Mouse (Mus musculus) liver, embryonic 14.5 days (tissue): ENCODE measurements around the gene Ptprt. TPM values are rescaled to one million over a fixed set of nuclear protein-coding genes. Genes with fewer than 3 reads are reported as not detected.

Source experiments
- ATAC-seq: fragments of 200-750 bp; cut with Nextera tagmentation; 2 replicates; pipeline ENCODE4 v1.8.0; 2017; ENCODE audit warnings: moderate number of reproducible peaks, mild to moderate bottlenecking, moderate library complexity; ENCODE audit not compliant: insufficient read depth
- DNase-seq, 3 experiments: peaks; one replicate each; pipeline ENCODE4 v3.0.0-alpha.2; 2012 to 2013; ENCODE audit warnings: low read depth in 3 of 3, low spot score in 3 of 3
- H3K27ac ChIP-seq: fragments of 300-500 bp; sonication (generic); 2 replicates; pipeline ENCODE4 v1.5.1; 2014; ENCODE audit warnings: moderate library complexity, mild to moderate bottlenecking, control low read depth, inconsistent platforms
- H3K27me3 ChIP-seq: fragments of 300-500 bp; sonication (generic); 2 replicates; pipeline ENCODE4 v1.6.1; 2014; ENCODE audit warnings: mild to moderate bottlenecking, low read length, moderate library complexity; ENCODE audit not compliant: control insufficient read depth, insufficient read depth
- H3K36me3 ChIP-seq: fragments of 300-500 bp; sonication (generic); replicated peaks from 2 replicates; pipeline ENCODE4 v1.6.1; 2014; ENCODE audit warnings: low read depth; ENCODE audit not compliant: control insufficient read depth, insufficient read depth
- H3K4me1 ChIP-seq, 2 experiments: fragments of 200-500 bp in 1 of 2; fragments of 300-500 bp in 1 of 2; sonication (generic) in 1 of 2; replicated peaks; 2 replicates each; pipeline ENCODE4 v1.6.1; 2012 to 2014; ENCODE audit warnings: antibody characterized with exemption in 1 of 2, inconsistent platforms in 1 of 2, low read length in 1 of 2; ENCODE audit not compliant: control insufficient read depth in 2 of 2, insufficient read depth in 2 of 2
- H3K4me2 ChIP-seq: fragments of 300-500 bp; sonication (generic); 2 replicates; pipeline ENCODE4 v1.6.1; 2014; ENCODE audit warnings: low read depth, mild to moderate bottlenecking, control low read depth, moderate library complexity
- H3K4me3 ChIP-seq, 2 experiments: fragments of 200-500 bp in 1 of 2; fragments of 300-500 bp in 1 of 2; sonication (generic) in 1 of 2; 2 replicates each; pipeline ENCODE4 v1.5.1; 2012 to 2014; ENCODE audit warnings: low read depth in 2 of 2, low read length in 2 of 2, mild to moderate bottlenecking in 2 of 2, control low read depth in 1 of 2, inconsistent platforms in 1 of 2, moderate library complexity in 1 of 2; ENCODE audit not compliant: insufficient read depth in 1 of 2
- H3K9ac ChIP-seq: fragments of 300-500 bp; sonication (generic); replicated peaks from 2 replicates; pipeline ENCODE4 v1.6.1; 2014; ENCODE audit warnings: mild to moderate bottlenecking, control low read depth, moderate library complexity
- H3K9me3 ChIP-seq: fragments of 300-500 bp; sonication (generic); 2 replicates; pipeline ENCODE4 v1.6.1; 2016; ENCODE audit warnings: low read length, mixed read lengths; ENCODE audit not compliant: control insufficient read depth
- CTCF ChIP-seq: IDR thresholded peaks from 2 replicates; pipeline ENCODE4 v1.5.1; 2016; ENCODE audit warnings: antibody characterized with exemption, low read depth, control low read depth
- EP300 ChIP-seq: IDR thresholded peaks from 2 replicates; pipeline ENCODE4 v1.6.1; 2016; ENCODE audit warnings: antibody characterized with exemption, low read depth
- WGBS: fragments of 180-500 bp; shearing (Covaris S2); extraction: QIAGEN DNeasy Blood & Tissue Kit; methylation state at CpG from one replicate; pipeline ENCODE4 v1.1.7; 2014; ENCODE audit not compliant: insufficient replicate concordance; 5-methylcytosine and 5-hydroxymethylcytosine counted together
- polyA plus RNA-seq, 2 experiments: library from polyadenylated mRNA; depleted of rRNA in 1 of 2; stranded (reverse) in 1 of 2; unstranded in 1 of 2; fragments of >200 nt; fragmentation: Nextera tagmentation in 1 of 2; extraction: Ambion mirVana in 1 of 2; gene quantifications; 2 replicates each; pipeline versions ENCODE4 v1.2.1 to v1.2.3; 2012 to 2014

The Ptprt gene
- polyA plus RNA-seq, 2 experiments, result 0.07 TPM; not detected in 1

GRCm38 (mm10) chr2:162217896-162218295 is 443.1 kb downstream of the Ptprt start:
- H3K4me1 ChIP-seq, result no peaks in the 10 kb centered on the region
- H3K36me3 ChIP-seq, result no peaks in the 10 kb centered on the region
- WGBS, result 62% methylated on average over 5 of the region's 5 CpGs
- TF ChIP-seq EP300, result no peak
- H3K4me2 ChIP-seq, result no peak overlapping the region
- no peak overlapping the region for H3K27ac ChIP-seq
- no peaks in the 10 kb centered on the region for H3K9me3 ChIP-seq
- DNase-seq, result no peak
- no peak overlapping the region for H3K9ac ChIP-seq
- no peaks in the 10 kb centered on the region for H3K27me3 ChIP-seq
- no peak for ATAC-seq
- H3K4me3 ChIP-seq, result no peak overlapping the region

GRCm38 (mm10) chr2:162212397-162212796 is 448.6 kb downstream of the Ptprt start:
- no peak overlapping the region for H3K4me2 ChIP-seq
- H3K4me1 ChIP-seq, result no peaks in the 10 kb centered on the region
- no peak overlapping the region for H3K27ac ChIP-seq
- no peak overlapping the region for H3K4me3 ChIP-seq
- TF ChIP-seq CTCF (no peak), EP300 (no peak)
- WGBS, result 17% methylated on average over 2 of the region's 2 CpGs
- no peak overlapping the region for H3K9ac ChIP-seq
- ATAC-seq, result no peak
- no peaks in the 10 kb centered on the region for H3K9me3 ChIP-seq
- DNase-seq, result no peak
- H3K36me3 ChIP-seq, result no peaks in the 10 kb centered on the region
- no peaks in the 10 kb centered on the region for H3K27me3 ChIP-seq

GRCm38 (mm10) chr2:162210564-162210963 is 450.4 kb downstream of the Ptprt start:
- Histone ChIP-seq H3K9ac (no peak overlapping the region), H3K9me3 (no peaks in the 10 kb centered on the region), H3K27ac (no peak overlapping the region), H3K4me2 (no peak overlapping the region), H3K36me3 (no peaks in the 10 kb centered on the region), H3K4me3 (no peak overlapping the region), H3K27me3 (no peaks in the 10 kb centered on the region), H3K4me1 (no peaks in the 10 kb centered on the region)
- ATAC-seq (no peak), DNase-seq (no peak)
- 77% methylated on average over 6 of the region's 6 CpGs for WGBS
- TF ChIP-seq CTCF (no peak), EP300 (no peak)

GRCm38 (mm10) chr2:162197316-162197715 is 463.6 kb downstream of the Ptprt start:
- Histone ChIP-seq H3K4me1 (no peaks in the 10 kb centered on the region), H3K36me3 (no peaks in the 10 kb centered on the region), H3K4me3 (no peak overlapping the region), H3K4me2 (no peak overlapping the region), H3K27me3 (no peaks in the 10 kb centered on the region), H3K27ac (no peak overlapping the region), H3K9me3 (no peaks in the 10 kb centered on the region), H3K9ac (no peak overlapping the region)
- WGBS, result 61% methylated on average over 5 of the region's 5 CpGs
- no peak for ATAC-seq
- TF ChIP-seq CTCF, result no peak
- TF ChIP-seq EP300, result no peak
- DNase-seq, result no peak

GRCm38 (mm10) chr2:162182621-162183475 is 478.1 kb downstream of the Ptprt start:
- Histone ChIP-seq H3K36me3 (no peaks in the 10 kb centered on the region), H3K4me1 (no peaks in the 10 kb centered on the region), H3K9ac (no peak overlapping the region), H3K4me2 (no peak overlapping the region), H3K4me3 (no peak overlapping the region), H3K9me3 (no peaks in the 10 kb centered on the region), H3K27ac (no peak overlapping the region), H3K27me3 (no peaks in the 10 kb centered on the region)
- no peak for TF ChIP-seq EP300
- no peak for TF ChIP-seq CTCF
- WGBS, result 70% methylated on average over 20 of the region's 20 CpGs
- no peak for DNase-seq
- ATAC-seq, result no peak
